Mouse (Mus musculus) adrenal gland, postnatal 36 days (tissue): Measurements from ENCODE around the gene Gata2. TPM values are rescaled to one million over a fixed set of nuclear protein-coding genes. Genes with fewer than 3 reads are reported as not detected.
A peak's percentile ranks its signal among the peaks of the same experiment; 100 is the strongest.

ENCODE experiments used
- DNase-seq, 2 experiments: peaks; one replicate each; pipeline ENCODE4 v3.0.0; 2021; ENCODE audit warnings: mixed read lengths in 1 of 2
- total RNA-seq, 2 experiments: library from RNA; stranded (reverse); gene quantifications; 2 replicates each; pipeline ENCODE4 v1.2.3; 2021

Gene Gata2
- total RNA-seq, 2 experiments from 2014 or later = 21.0 to 21.1 TPM

- no peak for DNase-seq
Measured at GRCm38 (mm10) chr6:88194053-88194977, 624 bp downstream of the Gata2 start.

GRCm38 (mm10) chr6:88194978-88195325 is 1.3 kb downstream of the Gata2 start:
- DNase-seq = no peak

- no peak for DNase-seq
Measured at GRCm38 (mm10) chr6:88196054-88196732, 2.5 kb downstream of the Gata2 start.

- no peak for DNase-seq
Measured at GRCm38 (mm10) chr6:88196733-88197312, 3.1 kb downstream of the Gata2 start.

- no peak for DNase-seq
Measured at GRCm38 (mm10) chr6:88197313-88198069, 3.8 kb downstream of the Gata2 start.

- peak; percentile 92 for DNase-seq
Measured at GRCm38 (mm10) chr6:88198070-88198940, 4.6 kb downstream of the Gata2 start.

GRCm38 (mm10) chr6:88199001-88199717 is 5.5 kb downstream of the Gata2 start:
- DNase-seq = no peak

- no peak for DNase-seq
Measured at GRCm38 (mm10) chr6:88199718-88200692, 6.3 kb downstream of the Gata2 start.

- no peak for DNase-seq
Measured at GRCm38 (mm10) chr6:88200693-88201609, 7.3 kb downstream of the Gata2 start.

- DNase-seq = no peak
Measured at GRCm38 (mm10) chr6:88201926-88202700, 8.4 kb downstream of the Gata2 start.

- peak; percentile 40 to 69 for DNase-seq
Measured at GRCm38 (mm10) chr6:88202921-88203690, 9.4 kb downstream of the Gata2 start.

GRCm38 (mm10) chr6:88203791-88204405 is 10.2 kb downstream of the Gata2 start:
- no peak for DNase-seq

- DNase-seq = no peak
Measured at GRCm38 (mm10) chr6:88204531-88205385, 11.1 kb downstream of the Gata2 start.

GRCm38 (mm10) chr6:88205386-88205700 is 11.7 kb downstream of the Gata2 start:
- no peak for DNase-seq

GRCm38 (mm10) chr6:88205937-88206336 is 12.2 kb downstream of the Gata2 start:
- peak; percentile 33 to 48 for DNase-seq
